9 mouse cellular contexts compared by ENCODE assay signal in genomic region chr6:120821715-120822114, GRCm38 (mm10). TPM values are rescaled to one million over a fixed set of nuclear protein-coding genes. Genes with fewer than 3 reads are reported as not detected.
A peak's percentile ranks its signal among the peaks of the same experiment; 100 is the strongest.
DNase-seq lines count a peak whose midpoint lies in the region; ATAC-seq and TF ChIP-seq lines count a peak whose summit lies in the region.
"Had no signal": no experiment of that assay in that cellular context is flagged by ENCODE, and none has a peak within 500 bp of the region (broad histone marks: within the 10 kb centered on the region; RNA-seq: fewer than 3 reads in every experiment).

No protein-coding gene starts in this region.

- TF ChIP-seq CTCF in kidney, postnatal 0 days (IDR thresholded peaks at IDR 0.05; ENCODE audit: low read depth), result no peak
- no peak for TF ChIP-seq CTCF in cortical plate, adult 2 months (IDR thresholded peaks at IDR 0.05; ENCODE audit: extremely low read depth, insufficient read depth, low read length)
- no peak for TF ChIP-seq CTCF in hindbrain, postnatal 0 days (IDR thresholded peaks at IDR 0.05; ENCODE audit: low read depth)
- TF ChIP-seq CTCF in midbrain, postnatal 0 days (IDR thresholded peaks at IDR 0.05), result no peak

- H3K4me2 ChIP-seq in kidney, postnatal 0 days (ENCODE audit: low read length), result peak overlapping the region; percentile 67
- H3K4me2 ChIP-seq in hindbrain, postnatal 0 days (ENCODE audit: low read depth, low read length), result peak overlapping the region; percentile 79
- peak overlapping the region; percentile 58 for H3K4me2 ChIP-seq in midbrain, postnatal 0 days (ENCODE audit: low read depth, low read length, poor library complexity, severe bottlenecking)

- no peaks in the 10 kb centered on the region for H3K9me3 ChIP-seq in kidney, postnatal 0 days (replicated peaks; ENCODE audit: low read length)
- H3K9me3 ChIP-seq in hindbrain, postnatal 0 days (ENCODE audit: low read length), result no peaks in the 10 kb centered on the region
- H3K9me3 ChIP-seq in midbrain, postnatal 0 days (ENCODE audit: low read length), result no peaks in the 10 kb centered on the region

- ATAC-seq in kidney, postnatal 0 days (replicated peaks; ENCODE audit: low FRiP score, low read depth), result no peak
- ATAC-seq in hindbrain, postnatal 0 days, result no peak
- no peak for ATAC-seq in midbrain, postnatal 0 days (ENCODE audit: low FRiP score)

- H3K27ac ChIP-seq in kidney, postnatal 0 days, result peak overlapping the region; percentile 97; the same call in 1 of the 2 replicates
- no peak overlapping the region for H3K27ac ChIP-seq in cortical plate, adult 2 months (ENCODE audit: insufficient read depth, low read length)
- H3K27ac ChIP-seq in hindbrain, postnatal 0 days, result no peak overlapping the region
- H3K27ac ChIP-seq in midbrain, postnatal 0 days (ENCODE audit: low read depth, low read length), result peak overlapping the region; percentile 87; the same call in 1 of the 2 replicates

- no peak for TF ChIP-seq POLR2A in cortical plate, adult 2 months (IDR thresholded peaks at IDR 0.05; ENCODE audit: extremely low read depth, insufficient read depth, low read length)

- peak overlapping the region; percentile 86 for H3K4me3 ChIP-seq in kidney, postnatal 0 days (replicated peaks; ENCODE audit: low read depth, low read length)
- peak overlapping the region; percentile 80 for H3K4me3 ChIP-seq in cortical plate, adult 2 months (ENCODE audit: insufficient read depth, low read length)
- peak overlapping the region; percentile 96 for H3K4me3 ChIP-seq in hindbrain, postnatal 0 days (ENCODE audit: low read length)
- H3K4me3 ChIP-seq in midbrain, postnatal 0 days (ENCODE audit: low read depth, low read length), result peak overlapping the region; percentile 89

- DNase-seq in kidney, postnatal 0 days (ENCODE audit: low spot score), result no peak
- no peak for DNase-seq in kidney, adult 9 months
- DNase-seq in hindbrain, postnatal 0 days (ENCODE audit: low spot score), result no peak
- no peak for DNase-seq in midbrain, postnatal 0 days (ENCODE audit: low spot score)
- no peak for DNase-seq in adrenal gland, postnatal 25 days
- no peak for DNase-seq in spleen, postnatal 10 days (ENCODE audit: low spot score in 2 of 2)
- no peak for DNase-seq in kidney, postnatal 36 days

- 47% methylated on average over 5 of the region's 5 CpGs for WGBS in kidney, postnatal 0 days
- 47% methylated on average over 5 of the region's 5 CpGs for WGBS in hindbrain, postnatal 0 days
- 50% methylated on average over 5 of the region's 5 CpGs for WGBS in midbrain, postnatal 0 days

- peak overlapping the region; percentile 81 for H3K9ac ChIP-seq in kidney, postnatal 0 days (ENCODE audit: low read depth, low read length)
- peak overlapping the region; percentile 86 for H3K9ac ChIP-seq in hindbrain, postnatal 0 days (replicated peaks; ENCODE audit: low read length)
- H3K9ac ChIP-seq in midbrain, postnatal 0 days (replicated peaks; ENCODE audit: low read length, poor library complexity, severe bottlenecking), result peak overlapping the region; percentile 85

- H3K36me3 ChIP-seq in kidney, postnatal 0 days (ENCODE audit: insufficient read depth, low read length), result peaks cover 17% of the 10 kb centered on the region; the same call in 1 of the 2 replicates
- peaks cover 18% of the 10 kb centered on the region for H3K36me3 ChIP-seq in hindbrain, postnatal 0 days (ENCODE audit: insufficient read depth, low read length)
- H3K36me3 ChIP-seq in midbrain, postnatal 0 days (ENCODE audit: insufficient read depth, low read length), result peaks cover 21% of the 10 kb centered on the region

- H3K27me3 ChIP-seq in kidney, postnatal 0 days (ENCODE audit: insufficient read depth, low read length), result no peaks in the 10 kb centered on the region
- no peaks in the 10 kb centered on the region for H3K27me3 ChIP-seq in hindbrain, postnatal 0 days (ENCODE audit: insufficient read depth, low read length)
- no peaks in the 10 kb centered on the region for H3K27me3 ChIP-seq in midbrain, postnatal 0 days (ENCODE audit: insufficient read depth, low read length)

- peaks cover 7% of the 10 kb centered on the region; the same call in 1 of the 2 replicates for H3K4me1 ChIP-seq in kidney, postnatal 0 days (replicated peaks; ENCODE audit: insufficient read depth, low read length)
- peaks cover 4% of the 10 kb centered on the region; the same call in 1 of the 2 replicates for H3K4me1 ChIP-seq in cortical plate, adult 2 months (ENCODE audit: control insufficient read depth, insufficient read depth, low read length)
- peaks cover 10% of the 10 kb centered on the region; the same call in 1 of the 2 replicates for H3K4me1 ChIP-seq in hindbrain, postnatal 0 days (ENCODE audit: insufficient read depth, low read length)
- H3K4me1 ChIP-seq in midbrain, postnatal 0 days (ENCODE audit: insufficient read depth, low read length), result peaks cover 7% of the 10 kb centered on the region; the same call in 1 of the 2 replicates

RNA-seq across cellular contexts. Expression of gene Atp6v1e1, which starts 0.9 kb away (rescaled TPM):
- polyA plus RNA-seq in kidney, postnatal 0 days (2015; fragmentation: Nextera tagmentation; extraction: Ambion mirVana), result 320 and 335 TPM in 2 replicates
- polyA plus RNA-seq in cortical plate, adult 2 months (2012; rRNA removed), result 596 and 605 TPM in 2 replicates
- 201 and 205 TPM in 2 replicates for total RNA-seq in hindbrain, postnatal 0 days (2014; rRNA removed)
- 329 and 344 TPM in 2 replicates for polyA plus RNA-seq in hindbrain, postnatal 0 days (2015; fragmentation: Nextera tagmentation; extraction: Ambion mirVana)
- 251 and 264 TPM in 2 replicates for total RNA-seq in midbrain, postnatal 0 days (2014; rRNA removed)
- polyA plus RNA-seq in midbrain, postnatal 0 days (2015; fragmentation: Nextera tagmentation; extraction: Ambion mirVana), result 333 and 346 TPM in 2 replicates
- 469 and 476 TPM in 2 replicates for total RNA-seq in adrenal gland, postnatal 25 days (2021)

RNA-seq across cellular contexts. Expression of gene Bcl2l13, which starts 14.3 kb away (rescaled TPM):
- polyA plus RNA-seq in kidney, postnatal 0 days (2015; fragmentation: Nextera tagmentation; extraction: Ambion mirVana), result 22.4 and 22.9 TPM in 2 replicates
- polyA plus RNA-seq in cortical plate, adult 2 months (2012; rRNA removed), result 22.6 and 22.7 TPM in 2 replicates
- 41.0 and 177 TPM in 2 replicates for total RNA-seq in hindbrain, postnatal 0 days (2014; rRNA removed)
- polyA plus RNA-seq in hindbrain, postnatal 0 days (2015; fragmentation: Nextera tagmentation; extraction: Ambion mirVana), result 25.5 and 27.6 TPM in 2 replicates
- total RNA-seq in midbrain, postnatal 0 days (2014; rRNA removed), result 133 and 210 TPM in 2 replicates
- polyA plus RNA-seq in midbrain, postnatal 0 days (2015; fragmentation: Nextera tagmentation; extraction: Ambion mirVana), result 19.0 and 21.9 TPM in 2 replicates
- total RNA-seq in adrenal gland, postnatal 25 days (2021), result 56.4 and 66.0 TPM in 2 replicates

RNA-seq across cellular contexts. Expression of gene Slc25a18, which starts 48.3 kb away (rescaled TPM):
- polyA plus RNA-seq in kidney, postnatal 0 days (2015; fragmentation: Nextera tagmentation; extraction: Ambion mirVana), result 0.11 TPM in 1 of 2 replicates, not detected in the other
- 124 and 139 TPM in 2 replicates for polyA plus RNA-seq in cortical plate, adult 2 months (2012; rRNA removed)
- total RNA-seq in hindbrain, postnatal 0 days (2014; rRNA removed), result 94.7 and 105 TPM in 2 replicates
- polyA plus RNA-seq in hindbrain, postnatal 0 days (2015; fragmentation: Nextera tagmentation; extraction: Ambion mirVana), result 53.8 and 54.1 TPM in 2 replicates
- 51.6 and 73.9 TPM in 2 replicates for total RNA-seq in midbrain, postnatal 0 days (2014; rRNA removed)
- 35.8 and 42.9 TPM in 2 replicates for polyA plus RNA-seq in midbrain, postnatal 0 days (2015; fragmentation: Nextera tagmentation; extraction: Ambion mirVana)
- total RNA-seq in adrenal gland, postnatal 25 days (2021), result 0.33 TPM in 1 of 2 replicates, not detected in the other
- total RNA-seq: hematopoietic stem cell, adult 5-6 weeks had no signal

Comparison
In these comparisons a context has a peak if more than half of its experiments do, and no peak if none do; other contexts are left out.
1. H3K27ac ChIP-seq: peak in kidney, postnatal 0 days (single experiment) and midbrain, postnatal 0 days (single experiment); none in cortical plate, adult 2 months (single experiment) and hindbrain, postnatal 0 days (single experiment).
2. RNA of gene Slc25a18, which starts 48.3 kb away (polyA plus RNA-seq): 124 to 139 TPM in cortical plate, adult 2 months, 53.8 to 54.1 TPM in hindbrain, postnatal 0 days and 35.8 to 42.9 TPM in midbrain, postnatal 0 days; 0.11 TPM in kidney, postnatal 0 days; every median in the first group is over 10 times any median in the second.
3. Peak in every context shown above with its lines, with median percentiles within 50 percentile points of each other: H3K4me2 ChIP-seq, H3K4me3 ChIP-seq and H3K9ac ChIP-seq.